Mouse (Mus musculus) T-helper 2 cell (primary cell): ENCODE results near the gene Mb21d2.

Source experiments
- in situ Hi-C: fragments of 300-600 bp; cut with MboI, MseI; formaldehyde crosslinking; loops from one replicate; pipeline ENCODE4 v1.15.1; 2025; ENCODE audit warnings: high pct_unique_total_duplicates

The Mb21d2 gene

DNA sequence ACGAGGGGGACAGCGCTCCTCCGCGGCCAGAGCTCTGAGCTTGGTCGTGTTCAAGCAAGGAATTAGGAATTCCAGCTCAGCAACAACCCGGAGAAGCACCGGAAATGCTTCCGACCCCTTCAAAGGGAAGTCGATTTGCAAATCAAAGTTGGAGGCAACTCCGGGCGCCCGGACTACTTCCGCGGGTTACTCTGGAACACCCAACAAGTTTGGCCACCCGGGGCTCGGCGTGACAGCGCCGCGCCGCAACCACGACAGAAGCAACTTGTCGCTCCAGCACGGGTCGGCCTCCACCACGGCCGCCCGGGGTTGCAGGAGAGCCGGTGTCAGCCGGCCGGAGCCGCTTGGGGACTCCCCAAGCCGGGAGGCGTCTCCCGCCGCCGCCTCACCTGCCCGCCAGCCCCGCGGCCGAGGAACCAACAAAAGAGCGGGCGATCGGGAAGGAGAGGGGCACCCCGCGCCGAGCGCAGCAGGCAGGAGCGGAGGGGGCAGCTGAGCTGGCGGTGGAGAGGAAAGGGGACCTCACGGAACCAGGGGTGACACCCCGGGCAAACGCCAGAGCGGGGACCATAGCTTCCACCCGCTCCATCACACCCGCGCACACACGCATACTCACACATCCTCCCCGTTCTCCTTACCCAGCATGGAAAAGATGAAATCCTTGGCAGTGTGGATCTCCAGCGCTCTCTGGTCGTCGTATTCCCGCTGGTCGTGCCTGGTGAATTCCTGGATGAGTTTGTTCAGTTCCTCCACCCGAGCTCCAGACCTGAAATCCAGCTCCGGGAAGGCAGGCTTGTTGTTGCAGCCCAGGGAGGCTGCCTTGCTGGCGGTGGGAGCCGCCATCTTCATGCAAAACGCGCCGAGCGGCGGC lies at the start of gene Mb21d2:
Gene Mb21d2, minus strand, starts transcription at position 859 of the 871 bp plus-strand sequence.
- in situ Hi-C loops = no loop called here

DNA sequence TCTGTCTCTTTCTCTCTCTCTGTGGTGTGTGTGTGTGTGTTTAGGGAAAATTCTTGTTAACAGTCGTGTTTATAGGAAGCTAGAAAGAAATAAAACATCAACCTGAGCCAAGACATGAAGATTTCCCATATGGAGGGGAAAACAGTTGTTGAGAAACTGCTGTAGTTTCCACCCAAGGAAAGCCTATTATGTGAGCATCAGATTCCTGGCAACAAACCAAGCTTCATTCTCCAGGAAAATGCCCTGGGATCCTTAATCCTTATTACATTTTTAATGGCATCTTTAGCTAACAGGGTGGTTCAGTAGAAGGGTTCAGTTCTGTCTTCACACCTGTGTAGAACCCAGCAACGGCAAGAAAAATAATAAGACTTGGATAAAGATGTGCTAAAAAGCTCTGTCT lies 36.8 kb upstream of the Mb21d2 start:
- in situ Hi-C loops = no loop called here

DNA sequence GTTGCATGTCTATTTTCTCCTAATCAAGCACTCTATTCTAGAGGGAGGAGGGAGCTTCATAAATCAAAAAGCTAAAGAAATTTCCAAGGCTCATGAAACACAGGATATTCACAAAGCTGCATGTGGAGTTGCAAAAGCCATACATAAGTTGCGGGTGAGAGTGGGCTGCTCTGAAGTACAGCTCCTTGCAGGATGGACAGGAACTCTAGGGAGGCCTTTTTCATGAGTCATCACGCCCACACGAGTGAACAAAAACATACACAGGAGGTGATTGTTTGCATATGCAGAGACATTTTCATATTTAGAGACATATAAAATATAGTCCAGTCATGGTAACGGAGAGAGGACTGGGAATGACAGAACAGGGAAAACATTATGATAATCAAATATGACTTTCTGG lies 34.6 kb upstream of the Mb21d2 start:
- in situ Hi-C loops = no loop called here

DNA sequence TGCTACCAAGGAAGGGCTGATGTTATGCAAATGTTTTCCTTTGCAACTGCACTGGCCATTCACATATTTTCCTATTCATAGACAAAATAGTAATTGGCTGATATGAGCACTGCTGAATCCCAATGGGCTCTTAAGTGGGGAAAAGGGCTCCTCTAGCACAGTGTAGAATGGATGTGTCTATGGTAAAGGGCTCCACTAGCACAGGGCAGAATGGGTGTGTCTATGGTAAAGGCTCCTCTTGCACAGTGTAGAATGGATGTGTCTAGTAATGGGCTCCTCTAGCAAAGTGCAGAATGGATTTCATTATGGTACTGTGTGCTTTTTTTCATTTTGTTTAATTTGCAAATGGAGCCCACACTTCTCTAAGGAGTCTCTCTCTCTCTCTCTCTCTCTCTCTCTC lies 33.5 kb upstream of the Mb21d2 start:
- in situ Hi-C loops = no loop called here

DNA sequence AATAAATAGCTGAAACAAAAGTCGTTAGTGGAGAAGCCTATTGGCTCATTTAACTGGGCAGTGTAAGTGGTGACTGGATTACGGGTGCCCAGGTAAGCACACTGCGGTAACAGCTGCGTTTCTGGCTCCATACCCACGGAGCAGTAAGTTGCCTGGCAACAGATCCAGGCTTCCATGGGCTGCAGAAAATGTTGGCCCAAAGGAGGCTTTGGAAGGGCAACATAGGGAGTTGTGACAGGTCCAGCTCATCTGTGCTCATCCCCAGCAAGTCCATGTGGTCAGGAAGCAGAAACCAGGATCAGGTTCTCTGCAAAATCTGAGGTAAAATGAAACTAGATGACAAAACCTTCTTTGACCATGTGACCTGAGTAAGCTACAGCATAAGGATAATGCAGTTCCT lies 20.3 kb upstream of the Mb21d2 start:
- in situ Hi-C loops = no loop called here

DNA sequence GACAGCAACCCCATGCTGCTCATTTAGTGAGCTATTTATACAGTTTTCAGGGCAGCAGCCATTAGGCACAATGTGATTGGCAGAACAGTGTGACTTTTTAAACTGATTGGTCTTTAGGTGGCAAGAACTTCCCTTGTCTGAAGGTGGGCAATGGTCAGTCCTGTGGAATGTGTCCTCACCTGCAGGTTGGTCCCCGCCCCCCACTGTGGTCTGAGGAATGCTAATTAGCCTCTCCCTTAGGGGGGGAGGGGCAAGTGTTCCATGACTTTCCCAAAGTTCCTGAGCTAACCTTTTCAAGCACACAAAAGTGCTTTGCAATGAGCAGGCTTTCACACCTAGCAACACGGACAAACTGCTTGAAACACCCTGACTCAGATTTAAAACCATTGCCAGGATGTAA lies 13.8 kb upstream of the Mb21d2 start:
- in situ Hi-C loops = no loop called here

DNA sequence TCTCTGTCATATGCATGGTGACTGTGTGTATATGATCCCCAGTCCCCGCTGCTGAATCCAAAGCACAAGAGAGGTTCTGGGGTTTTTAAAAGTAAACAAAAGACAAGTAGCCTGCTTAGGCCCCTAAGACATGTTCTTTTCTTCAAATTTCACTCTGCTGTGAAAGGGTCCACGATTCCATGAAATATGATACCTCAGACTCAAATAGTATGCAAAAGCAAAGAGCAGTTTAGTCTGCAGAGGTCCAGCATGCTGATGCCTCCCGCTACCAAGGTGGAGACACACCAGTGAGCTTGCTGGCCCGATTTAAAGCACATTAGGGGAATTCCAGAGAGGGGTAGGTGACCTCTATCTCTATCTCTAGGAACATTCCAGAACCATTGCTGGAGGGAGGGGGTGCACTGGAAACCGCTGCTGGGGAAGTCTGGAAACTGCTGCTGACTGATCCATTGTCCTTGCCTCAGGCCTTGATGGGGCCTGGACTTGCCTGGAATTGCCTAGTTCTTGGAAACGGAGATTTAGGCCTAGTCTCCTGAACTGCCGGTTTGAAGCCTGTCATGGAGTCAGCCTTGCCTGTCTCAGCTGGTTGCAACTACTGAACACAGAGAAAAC lies 6.8 kb upstream of the Mb21d2 start:
- in situ Hi-C loops = no loop called here

DNA sequence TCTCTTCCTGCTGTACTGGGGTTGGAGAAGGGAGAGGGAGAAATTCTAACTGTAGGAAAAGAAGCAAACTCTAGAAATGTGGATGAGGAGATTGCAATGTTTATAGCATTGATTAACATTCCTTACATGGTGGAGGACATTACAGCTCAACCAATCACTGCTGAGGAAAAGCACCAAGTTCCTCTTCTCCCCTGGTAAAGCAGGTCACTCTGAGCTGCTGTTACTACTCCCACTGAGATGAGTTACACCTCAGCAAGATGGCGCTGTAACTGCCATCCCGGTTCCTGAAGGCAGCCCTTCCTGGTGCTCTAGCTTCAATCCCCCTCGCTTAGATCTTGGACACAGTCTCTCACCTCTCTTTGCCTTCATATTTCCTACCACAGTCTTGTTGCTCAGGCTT lies 6.2 kb upstream of the Mb21d2 start:
- in situ Hi-C loops = no loop called here

DNA sequence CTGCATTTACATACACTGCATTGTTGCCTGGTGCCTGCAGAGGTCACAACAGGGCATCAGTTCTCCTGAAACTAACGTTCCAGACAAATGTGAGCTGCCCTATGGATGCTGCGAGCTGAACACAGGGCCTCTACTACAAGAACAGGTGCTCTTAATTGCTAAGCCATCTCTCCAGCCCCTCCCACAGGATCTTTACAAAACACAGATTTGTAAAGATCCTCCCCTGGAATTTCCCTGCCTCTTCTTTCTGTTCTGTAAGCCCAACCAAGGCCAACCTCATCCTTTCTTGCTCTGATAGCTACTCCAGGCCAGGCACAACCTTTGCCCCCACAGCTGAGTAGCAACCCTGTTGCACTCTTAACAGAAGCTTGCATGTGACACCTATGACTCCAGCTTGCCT lies 1.7 kb upstream of the Mb21d2 start:
- in situ Hi-C loops = no loop called here

DNA sequence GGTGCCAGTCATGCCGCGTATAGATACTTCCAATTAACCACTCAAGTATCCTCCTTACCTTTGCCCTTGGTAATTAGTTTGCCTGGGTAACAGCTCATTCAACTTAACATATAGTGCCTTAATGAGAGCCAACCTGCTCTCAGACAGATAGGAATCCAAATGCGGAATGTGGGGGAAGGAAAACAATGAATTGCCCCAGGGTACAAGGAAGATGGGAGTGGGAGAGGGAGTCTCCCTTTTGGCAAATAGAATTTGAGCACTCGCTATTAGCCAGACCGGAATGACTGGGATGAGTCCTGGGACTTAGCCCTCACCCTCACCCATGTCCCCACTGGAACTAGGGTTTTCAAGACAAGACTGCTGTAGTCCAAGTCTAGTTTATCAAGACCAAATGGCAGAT lies 953 bp upstream of the Mb21d2 start:
- in situ Hi-C loops = no loop called here

DNA sequence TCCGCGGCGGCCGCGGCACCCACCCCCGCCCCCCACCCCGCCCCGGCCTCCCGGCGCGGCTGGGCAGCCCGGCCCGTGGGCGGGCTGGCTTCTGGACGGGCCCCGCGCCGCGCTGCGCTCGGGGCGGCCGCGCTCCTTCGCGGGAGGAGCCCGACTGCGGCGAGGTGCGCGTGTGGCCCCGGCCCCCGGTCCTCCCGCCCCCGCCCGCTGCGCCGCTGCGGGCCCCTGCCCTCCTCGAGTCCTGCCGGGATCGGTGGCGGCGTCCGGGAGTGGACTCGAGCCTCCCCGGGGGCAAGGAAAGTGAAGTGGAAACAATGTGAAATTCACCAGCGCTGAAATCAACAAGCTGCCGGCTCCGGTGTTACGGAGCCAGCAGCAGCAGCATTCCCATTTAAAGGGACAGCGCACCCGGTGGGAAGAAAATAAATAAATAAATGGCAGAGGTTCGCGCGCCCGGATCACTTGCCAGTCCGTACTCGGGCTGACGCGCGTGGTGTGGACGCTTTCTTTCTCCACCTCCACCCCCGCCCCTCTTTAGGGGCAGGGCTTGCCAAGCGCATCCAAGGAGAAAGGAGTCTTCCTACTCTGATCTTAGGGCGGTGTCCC lies 316 bp upstream of the Mb21d2 start:
- in situ Hi-C loops = no loop called here

DNA sequence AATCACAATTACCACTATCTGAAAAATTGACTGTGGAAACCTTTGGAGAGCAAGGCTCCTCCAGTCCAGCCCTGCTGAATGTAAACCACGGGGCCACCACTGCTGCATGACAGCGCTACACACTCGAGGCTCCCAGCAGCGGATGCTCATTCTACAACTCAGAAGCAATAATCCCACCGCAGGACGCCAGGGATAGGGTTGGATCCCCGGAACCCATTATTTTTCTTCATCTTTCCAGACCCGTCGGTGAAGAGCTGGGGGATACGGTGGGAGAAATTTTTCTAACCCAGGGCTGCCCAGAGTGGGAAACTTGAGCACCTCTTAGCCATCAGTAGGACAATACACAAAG lies 1.0 kb downstream of the Mb21d2 start:
- in situ Hi-C loops = no loop called here

DNA sequence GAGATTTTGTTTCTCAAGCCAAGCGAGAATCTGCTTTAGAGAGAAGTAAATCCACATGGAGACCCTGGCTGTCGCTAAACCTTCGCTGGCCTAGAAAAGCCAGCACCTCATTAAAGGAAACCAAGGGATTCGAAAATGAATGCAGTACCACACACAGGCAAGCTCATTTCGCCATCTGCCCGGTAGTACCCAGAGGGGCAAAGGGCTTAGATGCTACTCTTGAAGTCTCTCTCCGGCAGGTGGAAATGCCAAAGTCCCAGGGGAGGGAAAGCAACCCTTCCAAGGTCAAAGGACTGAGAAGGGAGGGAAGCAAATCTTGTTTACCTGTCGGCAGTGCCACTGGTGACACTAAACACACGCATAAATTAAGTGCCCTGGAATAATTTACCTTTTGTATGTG lies 2.1 kb downstream of the Mb21d2 start:
- in situ Hi-C loops = no loop called here

DNA sequence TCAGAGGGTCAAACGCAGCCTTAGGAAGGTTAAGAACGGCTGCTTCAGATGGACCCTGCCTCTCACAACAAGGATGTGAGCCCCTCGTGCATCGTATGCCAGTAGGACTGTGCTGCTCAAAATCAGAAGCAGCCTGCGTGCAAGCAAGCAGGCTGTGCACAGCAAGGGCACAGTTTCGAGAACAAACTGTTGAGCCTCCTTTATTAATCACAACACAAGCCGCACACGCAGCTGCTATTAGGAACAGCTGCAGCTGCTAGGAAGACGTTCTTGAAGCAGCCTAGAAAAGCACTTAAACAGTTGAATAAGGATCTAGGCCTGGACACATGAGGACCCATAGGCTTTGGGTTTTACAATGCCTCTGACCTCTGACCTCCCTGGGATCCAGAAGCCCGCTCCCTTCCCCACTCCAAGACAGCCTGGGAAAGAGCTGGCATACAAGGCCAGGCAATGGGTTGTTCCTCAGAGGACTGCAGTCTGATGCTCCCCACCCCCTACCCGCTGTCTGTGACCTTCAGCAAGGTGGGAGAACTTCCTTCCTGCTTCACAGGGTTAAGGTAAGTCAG lies 10.1 kb downstream of the Mb21d2 start:
- in situ Hi-C loops = no loop called here

DNA sequence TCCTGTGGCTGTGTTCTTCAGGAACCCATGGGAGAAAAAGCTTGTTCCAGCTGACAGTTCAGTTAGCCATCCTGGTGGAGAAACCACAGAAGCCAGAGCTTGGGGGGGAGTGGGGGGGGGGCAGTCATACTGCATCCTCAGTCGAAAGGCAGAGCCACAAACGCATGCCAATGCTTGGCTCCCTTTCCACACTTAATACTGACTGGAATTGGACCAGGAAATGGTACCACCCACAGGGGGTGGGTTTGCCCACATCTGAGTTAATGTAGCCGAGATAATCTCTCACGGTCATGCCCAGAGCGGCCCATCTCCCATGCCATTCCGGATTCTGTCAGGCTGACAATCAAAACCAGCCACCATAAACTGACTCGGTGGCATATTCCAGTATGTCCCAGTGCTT lies 14.1 kb downstream of the Mb21d2 start:
- in situ Hi-C loops = no loop called here

DNA sequence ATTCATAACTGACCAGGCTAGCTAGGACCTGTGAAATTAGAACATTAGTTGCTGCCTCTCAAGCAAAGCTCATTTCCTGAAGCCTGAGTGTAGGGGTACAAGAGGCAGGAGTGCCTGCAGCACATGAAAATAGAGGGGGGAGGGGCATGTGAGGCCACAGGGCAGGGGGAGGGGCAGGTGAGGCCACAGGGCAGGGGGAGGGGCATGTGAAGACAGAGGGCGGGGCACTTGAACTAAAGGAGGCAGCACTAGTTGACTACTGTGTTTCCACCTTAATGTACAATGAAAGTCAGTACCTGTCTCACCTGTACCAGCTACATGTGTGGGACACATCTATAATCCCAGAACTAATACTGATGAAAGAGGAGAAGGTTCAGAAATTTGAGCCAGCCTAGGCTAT lies 14.8 kb downstream of the Mb21d2 start:
- in situ Hi-C loops = no loop called here

DNA sequence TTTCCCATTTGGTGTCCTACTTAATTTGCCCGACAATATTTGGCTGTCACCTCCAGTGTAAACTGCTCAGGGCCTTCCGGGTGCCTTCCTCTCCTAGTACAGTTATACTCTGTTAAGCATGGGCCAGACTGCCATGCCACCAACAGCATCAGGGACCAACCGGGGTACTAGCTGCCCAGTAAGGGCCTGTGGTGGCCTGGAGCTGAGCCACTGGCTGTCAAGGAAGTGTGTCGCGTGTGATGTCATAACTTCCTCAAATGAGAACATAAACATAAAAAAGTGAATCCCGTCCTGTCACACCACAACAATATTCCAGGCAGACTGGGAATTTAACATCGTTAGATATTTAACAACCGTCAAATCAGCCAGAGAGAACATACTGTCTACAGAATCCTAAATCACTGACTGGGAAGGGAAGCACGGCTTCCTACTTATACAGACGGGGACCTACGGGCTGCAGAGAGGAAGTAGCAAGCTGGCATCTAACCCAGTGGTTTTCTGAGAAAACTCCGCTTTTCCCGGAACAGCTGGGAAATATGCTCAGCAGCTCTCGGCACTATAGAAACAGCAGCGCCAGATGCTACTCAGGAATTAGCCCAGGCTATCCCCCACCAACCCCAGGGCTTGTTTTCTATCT lies 17.9 kb downstream of the Mb21d2 start:
- in situ Hi-C loops = no loop called here

DNA sequence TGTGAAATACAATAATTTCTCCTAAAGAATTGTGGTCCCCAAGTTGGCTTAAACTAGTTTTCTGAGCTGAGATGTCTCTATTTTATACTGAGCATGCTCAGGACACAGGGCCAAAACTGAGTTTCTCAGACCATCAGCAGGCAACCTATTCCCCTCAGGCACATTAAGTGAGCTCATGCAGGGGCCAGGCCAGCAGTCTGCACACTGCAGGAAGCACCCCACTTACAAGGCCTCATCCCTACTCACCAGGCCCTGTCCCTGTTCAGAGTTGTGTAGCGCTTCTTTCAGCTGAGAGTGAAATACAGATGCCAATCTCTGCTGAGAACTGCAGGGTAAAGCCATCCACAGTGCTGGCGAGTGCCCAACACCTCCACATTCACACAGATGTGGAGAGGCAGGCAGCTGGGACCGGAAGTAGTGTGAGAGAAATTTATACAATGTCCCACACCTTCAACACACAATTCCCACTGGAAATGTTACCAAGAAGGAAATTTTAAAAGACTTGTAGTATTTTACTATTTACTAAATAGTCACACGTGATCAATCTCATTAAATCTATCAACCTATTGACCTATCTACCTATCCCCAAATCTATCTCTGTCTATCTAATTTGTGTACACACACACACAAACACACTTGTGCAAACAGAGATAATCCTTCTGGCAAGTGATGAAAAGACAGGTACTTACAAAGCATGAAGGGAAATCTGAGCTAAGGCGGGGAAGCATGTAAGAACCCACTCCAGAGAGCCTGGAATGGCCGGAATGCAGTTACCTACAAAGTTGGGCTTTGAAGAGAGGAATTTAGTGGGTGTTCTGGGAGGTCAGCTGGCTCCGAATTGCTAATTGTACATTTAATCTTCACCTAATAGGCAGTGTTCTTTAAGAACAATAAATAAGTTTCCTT lies 22.9 kb downstream of the Mb21d2 start:
- in situ Hi-C loops = no loop called here

DNA sequence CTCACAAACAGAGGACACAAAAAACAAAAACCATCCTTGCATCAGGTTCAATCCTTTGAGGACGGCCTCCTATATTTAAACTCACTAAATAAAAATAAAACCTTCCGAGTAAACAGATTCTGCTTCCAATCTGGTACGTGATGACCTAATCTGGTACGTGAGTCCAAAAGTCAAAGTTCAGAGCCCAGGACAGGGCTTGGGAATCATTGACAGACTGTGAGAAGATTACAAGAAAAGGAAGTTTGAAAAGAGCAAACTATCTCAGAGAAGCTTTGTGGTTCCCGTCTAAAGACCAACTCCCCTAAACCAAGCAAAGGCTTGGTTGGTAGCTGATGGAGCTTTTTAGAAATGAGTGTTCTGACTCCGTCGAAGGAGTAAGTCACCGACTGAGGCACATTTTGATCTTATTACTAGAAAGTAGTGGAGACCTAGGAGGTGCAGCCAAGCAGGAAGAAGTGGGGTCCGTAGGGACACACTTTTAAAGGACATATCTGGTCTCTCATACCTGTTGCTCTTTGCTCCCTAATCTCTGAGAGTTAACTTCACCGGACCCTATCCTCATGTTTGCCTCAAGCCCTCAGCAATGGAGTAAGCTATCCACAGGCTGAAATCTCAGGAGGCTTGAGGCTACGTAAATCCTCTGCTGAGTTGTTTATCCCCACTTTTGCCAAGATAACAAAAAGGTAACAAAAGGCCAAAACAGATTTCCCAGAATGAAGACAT lies 23.7 kb downstream of the Mb21d2 start:
- in situ Hi-C loops = no loop called here
